Mouse (Mus musculus) heart, adult 18-20 months (tissue): ENCODE measurements around the gene Grrp1. TPM values are rescaled to one million over a fixed set of nuclear protein-coding genes. Genes with fewer than 3 reads are reported as not detected.
A peak's percentile ranks its signal among the peaks of the same experiment; 100 is the strongest.
"Not testable (repeated sequence)": the region's sequence is repeated elsewhere in the genome, so short reads cannot be mapped to it uniquely, and the experiment has no call there.

ENCODE experiments used
- DNase-seq, 2 experiments: peaks; one replicate each; pipeline ENCODE4 v3.0.0; 2021 to 2022; ENCODE audit warnings: mixed read lengths in 1 of 2
- long read RNA-seq, 2 experiments: library from polyadenylated mRNA; stranded (forward); transcript quantifications; one replicate each; pipeline ENCODE4 v2.0.0; 2021
- total RNA-seq, 2 experiments: library from RNA; stranded (reverse); gene quantifications; 2 replicates each; pipeline ENCODE4 v1.2.3; 2021

Gene Grrp1
- total RNA-seq = 1 to 10 TPM; 5.1 to 6.3 TPM
- long read RNA-seq, experiment 1, transcript Grrp1-201 (2 exons, 1,226 nt) = major isoform, 6 of 8 reads
- long read RNA-seq, experiment 1, partial matches to known transcripts = 0 of 8 reads
- long read RNA-seq, experiment 1, other reads (novel, unspliced or antisense) = 2 of 8 reads
- long read RNA-seq, experiment 2, partial matches to known transcripts = 0 of 4 reads
- long read RNA-seq, experiment 2, other reads (novel, unspliced or antisense) = 1 of 4 reads

GRCm38 (mm10) chr4:134253722-134254324, at the start of gene Grrp1:
Gene Grrp1, minus strand, starts transcription at chr4:134254106.
- DNase-seq = peak; percentile 44 to 63

GRCm38 (mm10) chr4:134302084-134302483, 48.2 kb upstream of the Grrp1 start:
- DNase-seq = no peak

- peak; percentile 83 to 90 for DNase-seq
Measured at GRCm38 (mm10) chr4:134300316-134300715, 46.4 kb upstream of the Grrp1 start.

DNA sequence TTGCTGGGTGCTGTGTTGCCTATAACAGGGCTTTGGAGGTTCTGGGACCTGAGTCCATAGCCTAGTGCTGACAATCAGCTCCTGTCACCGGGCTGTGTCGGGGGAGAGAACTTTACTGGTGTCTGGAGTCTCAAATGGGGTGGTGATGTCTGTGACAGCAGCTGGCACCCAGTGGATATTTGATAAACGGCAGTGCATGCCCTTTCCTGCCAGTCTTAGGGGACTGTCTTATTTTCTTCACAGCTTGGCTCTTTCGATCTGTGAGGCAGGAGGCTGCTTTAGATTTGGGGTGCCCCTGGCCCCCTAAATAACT, 45.5 kb upstream of the Grrp1 start:
- DNase-seq = peak; percentile 58 to 70

GRCm38 (mm10) chr4:134298626-134299497, 45.0 kb upstream of the Grrp1 start:
- DNase-seq = no peak

DNA sequence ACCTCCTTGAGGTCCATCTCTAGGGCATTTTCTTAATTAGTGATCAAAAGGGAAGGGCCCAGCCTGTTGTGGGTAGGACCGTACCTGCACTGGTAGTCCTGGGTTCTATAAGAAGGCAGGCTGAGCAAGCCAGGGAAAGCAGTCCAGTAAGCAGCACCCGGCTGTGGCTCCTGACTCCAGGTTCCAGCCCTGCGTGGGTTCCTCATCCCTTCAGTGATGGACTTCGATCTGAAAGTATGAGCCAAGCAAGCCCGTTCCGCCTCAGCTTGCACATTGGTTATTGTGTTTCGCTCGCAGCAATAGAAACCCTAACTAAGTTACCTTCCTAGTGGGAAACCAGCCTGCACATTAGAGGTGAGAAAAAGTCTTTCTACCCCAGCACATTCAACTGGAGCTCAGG, 43.5 kb upstream of the Grrp1 start:
- no peak for DNase-seq

DNA sequence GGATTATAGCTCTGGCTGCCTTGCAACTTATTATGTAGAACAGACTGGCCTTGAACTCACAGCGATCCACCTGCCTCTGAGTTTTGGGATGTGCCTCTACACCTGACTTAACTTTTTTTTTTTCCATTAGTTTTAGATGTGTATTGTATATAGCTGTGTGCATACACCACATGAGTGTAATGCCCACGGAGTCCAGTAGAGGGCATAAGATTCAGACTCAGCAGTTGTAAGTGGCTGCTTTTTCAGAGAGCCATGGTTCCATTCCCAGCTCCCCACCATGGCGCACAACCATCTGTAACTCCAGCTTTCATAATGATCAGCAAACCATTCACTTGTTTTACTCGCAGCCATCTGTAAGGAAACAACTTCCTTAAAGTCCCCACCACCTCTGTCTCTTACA, 42.6 kb upstream of the Grrp1 start:
- no peak for DNase-seq

GRCm38 (mm10) chr4:134296096-134296495, 42.2 kb upstream of the Grrp1 start:
- DNase-seq = not testable (repeated sequence)

GRCm38 (mm10) chr4:134293692-134294163, 39.8 kb upstream of the Grrp1 start:
- peak; percentile 59 to 84 for DNase-seq

- no peak for DNase-seq
Measured at GRCm38 (mm10) chr4:134293061-134293691, 39.3 kb upstream of the Grrp1 start.

- DNase-seq = peak; percentile 65 to 89
Measured at GRCm38 (mm10) chr4:134292067-134292466, 38.2 kb upstream of the Grrp1 start.

- DNase-seq = peak in 1 of 2 experiments; percentile 28
Measured at GRCm38 (mm10) chr4:134288397-134289256, 34.7 kb upstream of the Grrp1 start.

DNA sequence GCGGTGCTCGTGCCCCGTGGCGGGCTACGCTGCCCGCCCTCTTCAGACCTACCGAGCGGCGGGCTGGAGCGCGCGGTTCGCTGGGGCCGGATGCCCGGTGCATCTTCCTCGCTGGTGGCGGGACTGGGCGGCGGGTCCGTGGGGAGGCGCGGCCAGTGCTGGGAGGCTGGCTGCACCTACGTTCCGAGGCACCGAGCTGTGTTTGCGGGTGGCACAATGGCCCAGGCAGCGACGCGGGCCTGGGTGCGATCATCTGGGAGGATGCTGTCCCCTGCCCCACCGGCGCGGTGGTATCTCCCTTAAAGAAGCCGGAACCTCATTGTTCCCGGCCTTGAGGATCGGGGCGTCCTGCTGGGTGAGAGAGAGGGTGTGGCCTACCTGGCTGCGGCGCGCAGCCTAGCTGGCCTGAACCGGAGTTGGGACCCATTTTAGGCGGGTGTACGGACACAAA, 33.7 kb upstream of the Grrp1 start, which contains the start of gene Pdik1l:
Gene Pdik1l (minus strand): TSS at position 321 of the 451 bp plus-strand sequence.
- peak; percentile 76 to 80 for DNase-seq

DNA sequence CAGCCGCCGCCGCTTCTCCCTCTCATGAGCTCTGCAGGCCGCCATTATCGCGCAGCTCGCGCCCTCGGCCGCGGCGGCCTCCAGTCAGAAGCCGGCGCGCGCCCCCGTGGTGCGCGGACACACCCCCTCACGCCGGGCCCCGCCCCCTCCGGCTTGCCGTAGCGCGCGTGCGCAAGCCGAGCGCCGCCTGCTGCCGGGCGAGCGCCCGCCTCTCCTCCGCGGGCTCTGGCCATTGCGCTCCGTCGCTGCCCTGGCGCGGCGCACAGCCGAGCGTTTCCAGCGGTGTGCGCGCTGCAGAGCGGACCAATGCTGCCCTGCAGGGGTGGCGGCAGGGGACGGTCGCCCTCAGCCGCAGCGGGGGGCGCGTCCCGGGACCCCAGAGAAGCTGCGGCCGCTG, 33.3 kb upstream of the Grrp1 start:
- DNase-seq = peak; percentile 96 to 98

DNA sequence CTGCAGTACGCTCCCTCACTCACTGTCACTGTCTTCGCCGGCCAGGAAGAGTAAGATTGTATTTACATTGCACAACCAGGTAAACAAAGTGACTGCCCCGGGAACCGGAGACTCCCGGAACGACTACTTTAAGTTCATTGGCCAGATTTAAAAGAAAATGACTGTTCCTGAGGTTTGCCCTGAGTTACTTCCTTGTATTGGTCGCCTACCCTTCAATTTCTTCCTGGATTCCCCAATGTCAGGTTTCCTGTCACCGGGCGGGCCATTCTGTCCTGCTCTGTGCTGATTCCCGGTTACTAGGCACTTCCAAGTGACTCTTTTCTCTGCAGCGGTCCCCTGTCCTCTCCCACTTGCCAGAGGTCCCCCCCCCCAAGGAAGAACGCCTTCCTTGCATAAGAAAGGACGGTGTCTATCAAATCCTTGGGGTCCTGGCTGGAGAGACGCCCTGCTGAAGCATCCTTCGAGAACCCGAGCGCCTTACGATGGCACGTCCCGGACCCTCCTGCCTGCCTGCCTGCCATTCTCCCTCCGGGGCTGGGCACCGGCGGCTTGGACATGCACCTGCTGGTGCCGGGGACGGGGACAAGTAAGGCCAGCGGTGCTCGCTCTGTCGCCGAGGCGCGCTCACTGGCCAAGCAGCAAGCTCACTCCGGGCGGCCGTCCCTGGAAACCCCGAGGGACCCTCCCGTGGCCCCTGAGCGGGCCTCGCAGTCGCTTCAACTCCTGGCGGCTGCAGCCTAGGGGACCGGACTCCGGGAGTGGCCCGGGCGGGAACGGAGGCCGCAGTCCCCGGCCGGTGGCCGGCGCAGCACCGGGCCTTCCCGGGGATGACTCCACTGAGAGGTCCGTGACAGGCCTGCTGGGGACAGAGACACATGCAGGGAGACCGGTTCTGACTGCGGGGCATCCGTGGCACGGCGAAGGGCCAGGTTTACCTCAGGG, 32.6 kb upstream of the Grrp1 start:
- no peak for DNase-seq

DNA sequence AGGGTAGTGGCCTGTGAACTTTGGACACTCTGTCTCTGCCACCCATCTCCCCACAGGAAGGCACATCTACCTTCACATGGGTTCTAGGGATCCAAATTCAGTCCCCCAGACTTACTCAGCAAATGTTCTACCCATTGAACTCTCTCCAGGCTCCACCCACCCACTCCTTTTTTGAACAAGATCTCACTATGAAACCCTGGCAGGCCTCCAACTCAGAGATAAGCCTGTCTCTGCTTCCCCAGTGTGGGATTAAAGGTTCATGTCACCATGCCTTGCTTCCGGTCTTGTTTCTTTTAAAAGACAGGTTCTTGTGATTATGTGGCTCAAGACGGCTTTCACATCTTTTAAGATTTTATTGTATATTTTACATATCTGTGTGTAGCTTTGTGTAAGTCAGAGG, 31.0 kb upstream of the Grrp1 start:
- DNase-seq = no peak

DNA sequence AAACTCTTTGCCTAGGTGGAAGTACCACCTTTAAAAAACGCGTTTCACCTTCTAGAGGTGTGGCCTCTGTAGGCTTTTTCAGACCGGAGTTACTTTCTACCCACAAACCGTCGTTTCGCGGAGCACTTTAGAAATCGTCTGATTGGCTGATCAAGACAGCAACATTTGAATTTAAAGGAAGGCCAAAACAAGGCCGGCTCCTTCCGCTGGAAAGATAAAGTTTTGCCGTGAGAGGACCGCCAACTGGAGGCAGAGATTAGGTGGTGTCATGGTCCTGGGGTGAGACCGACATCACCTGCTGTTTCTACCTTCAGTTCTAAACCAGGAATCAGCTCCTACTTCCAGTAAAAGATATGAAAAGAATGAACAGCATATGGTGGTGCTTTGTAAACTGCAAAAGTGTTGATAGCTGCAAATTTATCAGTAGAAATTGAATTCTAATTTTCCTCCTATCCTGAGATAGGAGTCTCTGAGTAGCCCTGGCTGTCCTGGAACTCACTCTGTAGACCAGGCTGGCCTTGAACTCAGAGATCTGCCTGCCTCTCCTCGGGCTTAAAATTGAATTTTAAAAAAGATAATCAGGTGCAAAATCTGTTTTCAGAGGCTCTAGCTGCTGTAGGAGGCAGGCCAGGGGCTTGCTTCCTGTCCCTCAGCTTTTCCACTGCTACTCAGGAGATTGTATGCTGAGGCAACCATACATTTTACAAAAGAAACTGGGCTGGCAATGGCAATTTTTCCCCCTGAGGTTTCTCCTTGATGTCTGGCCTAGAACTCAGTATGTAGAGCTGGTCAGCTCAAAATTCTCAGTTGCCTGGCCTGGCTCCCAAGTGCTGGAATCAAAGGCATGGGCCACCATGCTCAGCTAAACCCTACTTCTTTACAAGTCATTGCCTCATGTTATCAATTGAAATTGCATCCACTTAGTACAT, 19.8 kb upstream of the Grrp1 start:
- peak in 1 of 2 experiments; percentile 36 for DNase-seq

DNA sequence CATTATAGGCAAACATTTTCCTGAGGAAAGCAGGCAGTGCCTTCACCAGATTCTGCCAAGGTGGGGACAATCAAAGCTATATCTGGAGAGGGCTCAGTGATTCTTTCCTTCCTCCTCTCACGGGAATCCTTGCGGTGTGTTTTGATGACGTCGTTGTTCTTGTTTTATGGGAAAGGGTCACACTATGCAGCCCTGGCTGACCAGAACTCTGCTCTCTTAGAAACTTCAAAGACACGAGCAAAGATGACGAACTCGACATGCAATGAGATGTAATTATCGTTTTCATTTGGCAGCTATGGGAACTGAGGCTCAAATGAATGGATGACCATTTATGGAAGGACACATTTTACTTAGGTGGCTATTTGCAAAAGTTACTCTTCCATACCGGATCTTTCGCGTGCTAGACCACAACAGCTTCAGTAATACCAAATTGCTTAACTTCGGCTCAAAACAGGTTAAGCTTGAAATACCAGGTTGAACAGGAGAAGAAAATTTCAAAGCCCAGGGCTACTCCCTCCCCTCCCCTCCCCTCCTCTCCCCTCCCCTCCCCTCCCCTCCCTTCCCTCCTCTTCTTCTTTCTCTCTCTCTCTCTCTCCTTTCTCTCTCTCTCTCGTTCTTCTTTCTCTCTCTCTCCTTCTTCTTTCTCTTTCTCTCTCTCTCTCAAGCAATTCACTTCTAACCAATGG, 19.0 kb upstream of the Grrp1 start:
- DNase-seq = no peak
